Mouse (Mus musculus): Measurements from ENCODE around the gene Cox4i1. TPM values are rescaled to one million over a fixed set of nuclear protein-coding genes. Genes with fewer than 3 reads are reported as not detected.

The Cox4i1 gene
- polyA plus RNA-seq, 1 experiment = 1,638 TPM

- DNase-seq (ENCODE audit: low read depth, low spot score) = no peak
- 80% methylated on average over 19 of the region's 19 CpGs for WGBS
Measured at GRCm38 (mm10) chr8:120719586-120720236, 51.7 kb downstream of the Cox4i1 start.

GRCm38 (mm10) chr8:120723025-120723424, 55.0 kb downstream of the Cox4i1 start:
- no peak for DNase-seq (ENCODE audit: low read depth, low spot score)
- 70% methylated on average over 6 of the region's 6 CpGs for WGBS

Other genes starting within 250 kb of the Cox4i1 start
- 29.8 and 31.0 TPM in 2 replicates for gene Gins2, start 78.9 kb upstream of the Cox4i1 start, polyA plus RNA-seq (2012; rRNA removed)
- 2.6 TPM in 2 replicates for gene 1190005I06Rik, start 20.6 kb upstream of the Cox4i1 start, polyA plus RNA-seq (2012; rRNA removed)
- gene Gm27021, start 143 bp upstream of the Cox4i1 start, polyA plus RNA-seq (2012; rRNA removed) = 0.19 and 0.23 TPM in 2 replicates
- 67.0 and 74.7 TPM in 2 replicates for gene Emc8, start 351 bp downstream of the Cox4i1 start, polyA plus RNA-seq (2012; rRNA removed)
- 75.8 and 95.3 TPM in 2 replicates for gene Irf8, start 68.1 kb downstream of the Cox4i1 start, polyA plus RNA-seq (2012; rRNA removed)